Mouse (Mus musculus) gastrocnemius, postnatal 25 days (tissue): Measurements from ENCODE around the gene Rnf166. TPM values are rescaled to one million over a fixed set of nuclear protein-coding genes. Genes with fewer than 3 reads are reported as not detected.
A peak's percentile ranks its signal among the peaks of the same experiment; 100 is the strongest.

Source experiments
- DNase-seq: peaks from one replicate; pipeline ENCODE4 v3.0.0; 2022
- long read RNA-seq, 2 experiments: library from polyadenylated mRNA; stranded (forward); transcript quantifications; one replicate each; pipeline ENCODE4 v2.0.0; 2021
- total RNA-seq, 2 experiments: library from RNA; stranded (reverse); gene quantifications; 1 replicate in 1 of 2; 2 replicates in 1 of 2; pipeline ENCODE4 v1.2.3; 2021

Gene Rnf166
- 10 to 100 TPM; 24.7 to 30.7 TPM for total RNA-seq
- long read RNA-seq, experiment 1, transcript Rnf166-201 (6 exons, 1,783 nt) = major isoform, 28 of 46 reads
- long read RNA-seq, experiment 1, partial matches to known transcripts = 2 of 46 reads
- long read RNA-seq, experiment 1, other reads (novel, unspliced or antisense) = 15 of 46 reads
- long read RNA-seq, experiment 2, transcript Rnf166-201 (6 exons, 1,783 nt) = major isoform, 30 of 45 reads
- long read RNA-seq, experiment 2, partial matches to known transcripts = 8 of 45 reads
- long read RNA-seq, experiment 2, other reads (novel, unspliced or antisense) = 7 of 45 reads

DNA sequence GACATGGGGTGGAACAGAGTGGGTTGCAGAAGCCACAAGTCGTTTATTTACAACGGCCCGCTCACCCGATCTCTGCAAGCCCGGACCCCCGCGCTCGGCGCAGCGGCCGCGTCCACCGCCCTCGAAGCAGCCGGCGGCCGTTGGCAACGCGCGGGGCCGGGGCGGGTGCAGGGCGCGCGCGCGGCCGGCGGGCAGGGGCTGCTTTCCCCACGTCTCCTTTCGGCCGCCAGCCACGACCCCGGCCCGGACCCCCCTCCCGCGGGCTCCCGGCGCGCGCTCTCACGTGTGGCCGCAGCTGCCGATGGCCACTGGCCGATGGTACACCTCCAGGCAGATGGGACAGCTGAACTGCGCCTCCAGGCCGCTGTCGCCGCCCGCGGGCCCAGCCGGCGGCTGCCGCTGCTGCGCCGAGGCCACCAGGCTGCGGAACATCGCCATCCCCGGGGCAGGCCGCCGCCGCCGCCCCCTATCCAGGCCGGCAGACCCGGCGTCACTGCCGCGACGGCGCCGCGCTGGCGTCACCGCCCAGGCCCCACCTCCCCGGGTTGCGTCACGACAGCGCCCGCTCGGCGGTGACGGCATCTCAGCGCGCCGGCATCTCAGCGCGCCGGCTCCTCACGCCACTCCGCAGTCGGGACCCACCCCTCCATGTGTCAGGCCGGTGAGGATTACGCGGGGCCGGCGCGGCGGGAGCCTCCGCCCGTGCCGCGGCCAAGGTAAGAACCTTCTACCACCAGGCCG is at the start of gene Rnf166, which contains the start of gene Ctu2:
Gene Rnf166, minus strand, starts transcription at position 485 of the 741 bp plus-strand sequence.
Gene Ctu2, plus strand, starts transcription at position 564 of the 741 bp plus-strand sequence.
- DNase-seq = peak; percentile 93

DNA sequence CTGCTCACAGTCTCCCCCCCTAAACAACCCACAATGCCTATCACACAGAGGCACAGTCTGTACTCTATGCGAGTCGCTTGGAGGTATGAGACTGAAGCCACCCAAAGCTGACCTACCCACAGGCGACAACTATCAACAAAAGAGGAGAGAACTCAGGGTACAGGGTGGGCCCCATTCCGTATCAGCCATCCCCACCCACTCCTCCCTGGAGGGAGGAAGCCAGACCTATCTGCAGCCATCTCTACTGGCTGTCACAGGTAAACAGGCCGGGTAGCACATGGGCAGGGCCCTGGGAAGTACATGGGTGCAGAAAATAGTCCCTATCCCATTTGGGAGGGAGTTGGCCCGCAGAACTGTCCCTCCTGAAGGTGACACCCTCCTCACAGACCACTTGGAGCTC is 49.1 kb upstream of the Rnf166 start:
- no peak for DNase-seq

DNA sequence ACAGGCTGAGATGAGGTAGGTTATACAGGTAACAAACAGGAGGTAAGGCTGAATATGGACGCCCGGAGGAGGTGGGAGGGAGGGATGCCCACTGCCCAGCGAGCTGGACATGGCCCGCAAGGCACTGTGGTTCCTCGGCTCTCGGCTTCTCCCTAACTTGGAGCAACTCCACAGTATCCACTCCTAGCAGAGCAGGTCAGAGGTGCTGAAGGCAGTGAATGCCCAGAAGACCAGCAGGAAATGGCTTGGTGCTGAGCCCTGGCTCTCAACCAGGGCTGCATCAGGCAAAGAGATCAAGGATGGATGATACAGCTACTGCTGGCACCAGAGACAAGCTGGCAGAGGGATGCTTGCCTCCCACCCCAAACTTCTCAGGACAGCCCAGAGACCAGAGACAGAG is 48.6 kb upstream of the Rnf166 start:
- peak; percentile 46 for DNase-seq

DNA sequence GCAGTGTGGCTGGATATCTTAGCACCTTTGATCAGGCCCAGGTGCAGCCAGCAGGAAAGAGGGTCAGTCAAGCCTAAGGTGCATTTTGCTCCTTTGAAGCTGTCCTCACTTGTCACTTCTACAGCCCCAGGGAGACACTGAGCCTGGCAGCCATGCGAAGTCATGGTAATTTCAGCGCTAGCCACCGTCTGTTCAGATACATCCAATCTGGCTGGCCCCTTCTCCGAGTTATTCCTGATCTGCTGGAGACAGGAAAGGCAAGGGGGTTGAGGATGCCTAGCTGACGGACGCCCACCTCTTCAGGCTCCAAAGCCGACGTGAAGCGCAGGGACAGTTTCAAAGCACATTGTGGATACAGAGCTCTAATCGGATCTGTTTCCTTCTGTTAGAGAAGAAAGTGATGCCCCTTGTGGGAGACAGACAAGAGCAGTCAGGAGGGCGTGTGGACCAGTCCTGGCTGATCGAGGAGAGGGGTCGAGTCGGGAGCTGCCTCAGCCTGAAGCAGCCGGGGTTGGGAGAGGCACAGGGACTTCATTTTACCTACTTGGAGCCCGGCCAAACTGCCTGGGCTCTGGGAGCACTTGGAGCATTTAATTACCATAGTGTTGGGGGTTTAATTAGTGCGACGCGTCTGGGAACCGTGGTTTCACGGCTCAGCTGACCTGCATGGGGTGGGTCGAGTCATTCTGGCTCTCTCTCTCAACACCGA is 47.9 kb upstream of the Rnf166 start:
- DNase-seq = no peak

DNA sequence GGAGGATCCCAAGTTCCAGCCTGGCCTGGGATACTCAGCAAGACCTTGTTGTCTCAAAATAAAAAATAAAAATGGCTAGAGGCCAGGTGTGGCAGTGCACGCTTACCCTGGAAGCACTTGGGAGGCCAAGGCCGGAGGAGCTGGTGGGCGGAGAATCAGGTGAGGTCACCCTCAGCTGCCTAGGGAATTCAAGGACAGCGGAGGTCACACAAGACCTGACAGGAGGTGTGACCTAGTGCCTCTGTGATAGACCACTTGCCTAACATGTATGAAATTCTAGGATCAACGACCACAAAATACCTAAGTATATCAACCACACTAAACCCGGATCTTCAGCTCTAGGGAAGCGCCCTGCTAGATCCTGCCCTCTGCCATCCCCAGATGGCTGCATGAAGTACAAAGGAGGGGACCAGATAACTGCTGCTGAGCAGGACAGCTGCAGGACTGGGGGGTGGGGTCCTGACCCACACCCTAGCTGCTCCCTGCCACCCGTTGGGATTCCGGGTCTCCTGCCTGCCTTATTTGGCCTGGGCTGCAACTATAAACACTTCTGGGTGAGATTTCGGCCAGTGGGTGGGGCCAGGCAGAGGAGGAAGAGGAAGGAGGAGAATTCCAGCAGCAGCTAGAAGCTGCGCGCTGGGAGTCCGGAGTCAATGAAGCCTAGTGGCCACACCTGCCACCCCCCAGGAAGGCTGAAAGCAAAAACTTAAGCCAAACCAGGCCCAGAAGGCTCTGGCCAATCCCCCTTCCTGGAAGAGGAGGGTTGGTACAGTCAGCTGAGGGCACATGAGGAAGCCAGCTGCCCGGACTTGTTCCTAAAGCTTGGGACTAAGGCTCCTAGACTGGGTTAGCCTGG is 47.2 kb upstream of the Rnf166 start:
- DNase-seq = peak; percentile 66

DNA sequence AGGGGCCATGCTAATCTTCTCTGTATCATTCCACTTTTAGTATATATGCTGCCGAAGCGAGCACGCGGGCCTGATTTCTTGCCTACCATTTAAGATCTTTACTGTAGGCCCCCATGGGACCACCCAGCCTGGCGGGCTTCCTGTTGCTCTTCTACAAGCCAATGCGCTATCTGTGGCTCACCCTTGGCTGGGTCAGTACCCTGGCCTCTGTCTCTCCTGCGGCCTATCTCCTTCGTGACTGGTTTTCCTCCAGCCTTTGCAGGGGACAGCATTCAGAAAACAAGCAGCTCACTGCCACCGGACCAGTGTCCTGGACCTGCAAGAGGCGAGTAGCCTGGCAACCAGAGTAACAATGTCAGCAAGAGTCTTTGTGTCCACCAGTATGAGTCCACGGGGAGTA is 44.7 kb upstream of the Rnf166 start:
- DNase-seq = no peak

DNA sequence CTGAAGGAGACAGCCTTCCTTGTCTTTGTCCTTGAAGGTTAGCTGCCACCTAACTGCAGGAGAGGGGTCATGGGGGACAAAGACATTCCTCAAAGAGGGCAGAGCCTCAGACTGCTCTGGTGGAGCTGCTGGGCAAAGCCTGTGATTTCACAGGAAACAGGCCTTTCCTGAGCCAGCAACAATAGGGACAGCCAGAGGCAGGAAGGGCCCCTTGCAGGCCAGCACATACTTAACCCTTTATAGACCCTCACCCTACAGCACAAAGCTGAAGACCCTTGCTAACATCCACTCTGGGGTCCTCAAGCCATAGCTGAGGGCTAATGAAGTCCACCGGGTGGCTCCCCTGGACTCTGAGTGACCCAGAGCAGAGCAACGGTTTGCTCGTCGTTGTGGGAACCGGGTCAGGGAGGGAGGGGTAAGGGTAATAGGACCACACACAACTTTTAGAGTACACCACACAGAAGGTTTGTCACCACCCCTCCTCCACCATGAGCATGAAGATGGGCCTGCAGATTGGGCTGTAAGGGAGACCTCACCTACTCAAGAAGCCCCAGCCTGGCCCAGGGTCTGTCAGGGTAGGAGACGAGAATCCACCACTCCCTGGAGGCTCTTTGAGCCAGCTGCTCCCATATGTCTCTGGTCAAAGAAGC is 41.8 kb upstream of the Rnf166 start:
- no peak for DNase-seq

DNA sequence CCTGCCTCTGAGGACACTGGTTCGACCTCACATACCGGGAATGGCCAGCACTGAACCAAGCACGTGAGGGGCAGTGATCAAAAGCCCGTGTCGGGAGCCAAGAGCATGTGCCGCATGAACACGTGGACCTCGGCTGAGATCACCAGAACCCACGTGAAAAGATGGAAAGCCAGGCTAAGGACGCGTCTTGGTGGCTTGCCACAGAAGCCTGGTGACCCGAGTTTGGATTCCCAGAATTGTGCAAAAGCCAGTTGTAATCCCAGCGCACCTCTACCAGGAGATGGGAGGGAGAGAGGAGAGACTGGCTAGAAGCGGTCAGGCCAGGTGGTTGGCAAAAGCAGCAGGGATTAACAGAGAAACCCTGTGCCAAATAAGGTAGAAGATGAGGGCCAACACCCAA is 39.8 kb upstream of the Rnf166 start:
- no peak for DNase-seq

DNA sequence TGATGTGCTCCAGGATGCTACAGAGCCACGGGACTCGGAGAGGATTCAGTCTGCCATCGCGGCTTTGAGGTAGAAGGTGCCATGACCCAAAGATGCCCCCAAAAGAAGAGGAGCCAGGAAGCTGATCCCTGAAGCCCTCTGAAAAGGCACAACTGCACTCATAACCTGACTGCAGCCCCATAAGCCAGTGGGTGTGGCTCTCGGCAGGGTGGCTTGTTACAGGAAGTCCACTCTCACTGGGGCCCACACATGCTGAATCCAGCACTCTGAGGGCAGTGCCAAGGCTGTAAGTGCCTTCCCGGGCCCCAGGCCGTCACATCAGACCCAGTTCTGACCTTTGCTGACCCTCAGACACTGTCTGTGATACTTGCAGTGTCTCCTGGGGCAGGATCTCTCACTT is 36.5 kb upstream of the Rnf166 start:
- DNase-seq = no peak

DNA sequence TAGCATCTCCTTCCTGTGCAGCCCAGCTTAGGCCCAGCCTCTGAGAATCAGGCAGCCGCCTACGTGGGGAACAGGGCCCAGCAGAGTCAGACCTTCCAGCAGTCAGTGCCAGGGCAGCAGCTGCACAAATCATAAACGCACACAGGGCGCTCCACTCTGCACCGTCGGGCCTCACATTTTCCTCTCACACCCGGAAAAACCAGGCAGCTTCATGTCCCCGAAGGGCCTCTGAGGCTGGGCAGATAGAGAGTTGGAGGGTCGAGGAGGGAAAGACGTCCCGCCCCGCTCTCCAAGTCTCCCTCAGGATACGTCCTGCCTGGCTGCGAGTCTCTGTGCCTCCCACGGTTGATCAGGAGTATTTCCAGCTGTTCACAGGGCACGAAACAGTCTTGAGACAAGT is 35.7 kb upstream of the Rnf166 start:
- DNase-seq = peak; percentile 83

DNA sequence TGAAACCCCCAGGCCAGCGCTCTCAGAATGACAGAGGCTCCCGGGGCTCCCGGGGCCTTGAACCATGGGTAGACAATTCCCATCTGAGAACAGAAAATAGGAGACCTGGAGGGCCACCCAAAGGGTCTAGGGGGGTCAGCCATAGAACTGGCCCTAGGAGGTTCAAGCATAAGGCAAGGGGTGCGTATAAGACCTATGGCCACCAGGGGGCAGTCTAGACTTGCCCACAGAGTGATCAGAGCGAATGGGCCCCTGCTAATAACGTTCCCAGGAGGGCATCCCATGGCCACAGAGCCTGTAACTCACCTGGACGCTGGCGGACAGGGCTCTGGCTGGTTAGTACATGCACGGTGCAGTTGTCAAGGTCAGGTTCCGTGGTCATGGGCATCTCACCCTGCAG is 25.0 kb upstream of the Rnf166 start:
- DNase-seq = peak; percentile 68

DNA sequence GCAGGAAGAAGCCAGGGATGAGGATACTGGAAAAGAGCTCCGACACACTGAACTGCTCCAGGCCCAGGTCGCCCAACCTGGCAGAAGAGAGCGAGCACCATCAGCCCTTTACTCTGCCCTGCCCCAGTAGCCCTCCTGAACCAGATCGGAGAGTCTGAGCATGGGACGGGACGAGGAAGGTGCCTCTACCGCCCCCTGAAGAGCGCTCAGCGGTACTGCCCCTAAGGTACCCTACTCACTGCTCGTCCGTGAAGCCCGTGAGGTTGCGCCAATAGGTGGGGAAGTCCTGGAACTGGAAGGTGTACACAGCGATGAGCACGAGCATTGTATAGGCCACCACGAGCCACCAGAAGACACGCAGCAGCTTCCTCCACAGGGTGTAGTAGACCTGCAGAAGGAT is 22.0 kb upstream of the Rnf166 start:
- no peak for DNase-seq

DNA sequence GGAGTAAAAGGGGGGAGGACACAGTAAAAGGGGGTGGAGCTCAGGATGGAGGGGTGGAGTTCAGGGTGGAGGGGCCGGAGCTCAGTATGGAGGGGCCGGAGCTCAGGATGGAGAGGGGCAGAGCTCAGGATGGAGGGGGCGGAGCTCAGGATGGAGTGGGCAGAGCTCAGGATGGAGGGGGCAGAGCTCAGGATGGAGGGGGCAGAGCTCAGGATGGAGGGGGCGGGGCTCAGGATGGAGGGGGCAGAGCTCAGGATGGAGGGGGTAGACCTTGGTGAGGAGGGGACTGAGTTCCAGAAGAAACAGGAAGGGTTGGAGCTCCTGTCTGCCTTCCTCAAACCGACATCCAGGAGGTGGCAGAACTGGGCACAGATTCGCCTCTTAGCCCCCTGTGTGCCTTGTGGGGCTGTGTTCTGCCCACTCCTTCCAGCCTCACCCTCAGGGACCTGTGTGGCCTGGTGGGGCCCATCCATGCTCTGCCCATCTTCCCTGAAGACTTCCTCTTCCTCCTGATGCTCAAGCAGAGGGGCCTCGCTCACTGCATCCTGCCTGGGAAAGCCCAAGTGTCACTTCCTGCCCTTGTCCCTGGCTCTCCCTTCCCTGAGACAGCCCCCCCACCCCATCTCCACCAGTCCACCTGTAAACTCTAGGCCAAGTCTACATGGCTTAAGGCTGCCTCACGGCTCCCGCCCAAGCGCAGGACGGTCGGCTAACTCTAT is 21.3 kb upstream of the Rnf166 start:
- DNase-seq = no peak

DNA sequence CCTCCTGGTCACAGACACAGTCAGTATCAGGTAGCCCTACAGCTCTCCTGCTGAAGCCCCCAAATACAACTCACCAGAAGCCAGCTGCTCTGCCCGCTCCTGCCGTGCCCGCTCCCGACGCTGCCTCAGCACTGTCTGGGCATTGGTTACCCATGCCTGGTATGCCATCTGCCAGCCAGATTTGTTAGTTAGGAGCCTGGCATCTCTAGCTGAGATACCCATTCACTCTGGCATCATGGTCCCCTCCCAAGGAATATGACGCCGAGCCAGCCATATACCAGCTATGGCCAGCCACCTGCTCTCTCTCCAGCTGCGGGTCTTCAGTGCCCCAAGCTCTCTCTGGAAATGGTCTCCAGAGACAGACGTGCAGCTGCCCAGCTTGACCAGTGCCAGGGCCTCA is 12.5 kb upstream of the Rnf166 start:
- no peak for DNase-seq

DNA sequence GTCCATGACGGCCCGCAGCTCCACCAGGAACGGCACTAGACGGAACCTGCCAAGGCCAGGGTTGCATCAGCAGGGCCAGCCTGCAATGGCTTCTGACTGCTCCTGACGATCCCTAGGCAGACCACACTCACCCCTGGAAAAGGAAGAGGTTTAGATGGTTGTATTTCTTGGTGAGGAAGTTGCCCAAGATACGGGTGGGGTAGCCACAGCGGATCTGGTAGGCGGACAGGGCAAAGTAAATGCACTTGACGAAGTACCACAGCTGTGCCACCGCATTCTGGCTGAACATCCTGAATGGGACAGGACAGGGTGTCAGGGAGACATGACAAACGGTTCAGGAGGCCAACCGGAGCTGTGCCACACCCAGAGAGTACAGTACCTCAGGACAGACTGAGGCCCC is 9.0 kb upstream of the Rnf166 start:
- DNase-seq = no peak

DNA sequence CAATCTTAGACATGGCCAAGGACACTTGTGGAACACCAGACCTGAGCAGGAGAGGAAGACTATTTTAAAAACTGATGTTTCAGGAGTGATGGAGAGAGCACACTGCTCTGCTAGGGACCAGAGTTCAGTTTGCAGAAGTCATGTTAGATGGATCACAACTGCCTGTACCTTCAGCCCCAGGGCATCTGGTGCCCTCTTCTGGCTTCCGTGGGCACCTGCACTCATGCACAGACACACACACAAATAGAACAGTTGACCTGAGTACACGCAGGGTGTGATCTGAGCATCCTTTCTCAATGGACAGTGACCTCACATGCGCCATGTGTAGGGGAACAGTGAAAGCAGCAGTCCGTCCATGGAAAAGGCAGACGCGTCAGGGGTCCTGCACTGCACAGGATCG is 8.0 kb upstream of the Rnf166 start:
- no peak for DNase-seq

DNA sequence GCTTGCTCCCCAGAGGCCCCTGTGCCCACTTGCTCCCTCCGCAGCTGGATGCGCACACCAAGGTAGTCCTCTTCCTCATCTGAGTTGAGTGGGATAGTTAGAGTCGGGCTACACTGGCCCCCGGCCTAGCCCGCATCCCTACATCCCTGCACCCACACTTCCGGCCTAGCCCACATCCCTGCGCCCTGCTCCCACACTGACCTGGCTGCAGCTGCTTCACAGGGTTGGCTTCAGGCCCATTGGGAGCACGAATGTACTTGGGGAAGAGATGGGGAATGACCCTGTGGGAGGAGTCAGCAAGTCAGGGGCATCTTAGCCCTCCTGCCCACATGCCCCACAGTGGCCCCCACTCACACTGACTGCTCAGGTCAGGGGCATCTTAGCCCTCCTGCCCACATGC is 6.6 kb upstream of the Rnf166 start:
- no peak for DNase-seq

DNA sequence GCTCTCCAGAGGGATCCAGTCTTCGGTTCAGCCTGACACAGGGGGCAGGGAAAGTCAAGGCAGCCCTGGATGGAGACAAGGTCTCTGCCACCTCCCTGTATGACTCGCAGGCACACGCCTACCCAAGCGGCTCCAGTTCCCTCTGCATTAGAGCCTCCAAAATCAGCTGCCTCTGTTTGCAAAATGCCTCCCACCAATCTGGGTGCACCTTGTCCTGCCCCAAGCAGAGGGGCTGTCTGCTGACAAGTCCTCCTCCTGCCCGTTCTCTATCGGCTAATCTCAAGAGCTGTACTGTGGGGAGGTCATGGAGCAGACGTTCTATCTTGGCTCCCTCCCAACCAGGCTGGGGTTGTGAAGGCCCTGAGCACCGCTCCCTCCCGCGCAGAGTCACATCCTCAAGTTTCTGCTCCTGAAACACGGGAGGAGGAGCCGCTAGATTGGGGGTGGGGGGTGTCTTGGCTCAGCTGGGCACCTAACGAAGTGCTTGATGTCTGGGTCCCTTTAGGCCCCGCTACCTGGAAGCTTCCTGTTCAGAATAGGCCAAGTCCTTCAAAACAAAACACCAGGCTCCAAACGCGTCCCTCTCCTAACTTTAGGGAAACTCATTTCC is 808 bp downstream of the Rnf166 start:
- DNase-seq = peak; percentile 25

DNA sequence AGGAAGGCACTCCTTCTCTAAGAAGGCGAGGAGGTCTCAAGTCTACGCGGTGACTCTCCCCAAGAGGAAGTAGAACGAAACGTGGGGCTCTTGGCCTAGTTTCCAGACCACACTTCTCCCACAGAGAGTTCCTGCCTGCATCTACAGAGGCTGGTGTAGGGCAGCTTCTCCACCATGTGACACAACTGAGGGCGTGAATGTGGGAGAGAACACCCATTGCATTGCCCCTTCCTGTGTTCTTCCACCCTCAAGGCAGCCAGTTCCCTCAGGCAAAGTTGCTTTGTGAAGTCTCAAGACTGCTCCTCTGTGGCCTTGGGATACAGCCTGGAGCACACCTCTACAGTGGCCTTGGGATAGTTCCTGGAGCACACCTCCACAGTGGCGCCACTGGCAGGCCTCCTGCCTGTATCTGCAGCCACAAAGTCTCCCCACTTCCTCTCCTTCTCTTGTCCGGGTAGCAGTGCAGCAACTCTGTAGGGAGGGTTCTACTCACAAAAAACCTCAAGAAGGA is 1.9 kb downstream of the Rnf166 start:
- no peak for DNase-seq

DNA sequence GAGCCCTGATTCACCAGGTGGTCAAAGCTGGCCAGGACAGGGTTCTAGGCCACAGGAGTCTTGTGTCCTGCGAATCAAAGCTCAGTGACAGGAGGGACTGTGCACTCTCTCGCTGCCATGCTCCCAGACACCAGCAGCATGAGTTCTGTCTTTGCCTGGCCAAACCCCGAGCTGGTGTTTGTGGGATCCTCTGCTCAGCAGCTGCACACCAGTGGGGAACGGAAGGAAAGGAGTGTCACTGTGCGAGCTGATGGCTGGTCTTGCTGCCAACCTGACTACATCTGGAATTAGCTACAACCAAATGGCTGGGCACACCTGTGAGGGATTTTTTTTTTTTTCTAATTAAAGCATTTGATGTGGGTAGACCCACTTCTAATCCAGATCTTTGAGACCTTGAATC is 5.2 kb downstream of the Rnf166 start:
- no peak for DNase-seq
